Mouse (Mus musculus): ENCODE results near the gene Olfr1364.
A peak's percentile ranks its signal among the peaks of the same experiment; 100 is the strongest.

Olfr1364 gene

DNA sequence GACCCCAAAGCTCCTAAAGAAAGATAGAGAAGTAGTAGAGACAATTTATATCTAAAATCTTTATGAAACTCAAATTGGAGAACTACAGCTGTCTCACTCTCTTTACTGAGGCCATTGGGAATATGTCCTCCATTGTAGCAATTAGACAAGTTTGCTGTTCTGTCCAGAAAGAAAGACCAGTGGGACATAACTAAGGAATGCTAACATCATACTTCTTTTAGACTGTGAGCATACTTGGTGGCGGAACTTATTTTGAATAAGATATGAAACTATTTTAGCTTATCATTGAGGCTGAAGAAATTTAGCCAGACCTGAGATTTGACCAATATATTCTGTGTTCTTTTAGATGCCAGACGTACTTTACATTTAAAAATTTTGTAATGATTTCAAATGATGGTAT, at the start of gene Olfr1364:
TSS of gene Olfr1364 (minus strand) at position 101 of the 400 bp plus-strand sequence.
- no peak for DNase-seq (ENCODE audit: low spot score)

DNA sequence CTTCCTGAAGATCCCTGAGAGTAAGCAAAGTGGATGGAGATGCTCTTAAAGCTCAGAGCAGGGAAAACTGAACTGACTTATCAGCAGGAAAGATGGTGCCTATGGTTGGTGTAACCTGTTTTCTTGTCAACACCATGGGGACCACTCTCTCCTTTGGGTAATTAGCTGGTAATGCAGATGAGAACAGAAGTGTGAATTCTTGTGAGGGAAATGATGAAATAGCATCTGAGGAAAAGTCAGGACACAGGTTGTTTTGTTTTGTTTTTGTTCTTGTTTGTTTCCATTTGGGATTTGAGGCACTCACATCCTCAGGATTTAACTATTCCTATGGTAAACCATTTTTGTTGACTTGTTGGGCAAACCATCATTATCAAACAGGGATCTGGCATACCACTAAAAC, 32.4 kb upstream of the Olfr1364 start, which contains the start of gene Olfr1362:
TSS of gene Olfr1362 (minus strand) at position 101 of the 400 bp plus-strand sequence.
- DNase-seq (ENCODE audit: low spot score): no peak

DNA sequence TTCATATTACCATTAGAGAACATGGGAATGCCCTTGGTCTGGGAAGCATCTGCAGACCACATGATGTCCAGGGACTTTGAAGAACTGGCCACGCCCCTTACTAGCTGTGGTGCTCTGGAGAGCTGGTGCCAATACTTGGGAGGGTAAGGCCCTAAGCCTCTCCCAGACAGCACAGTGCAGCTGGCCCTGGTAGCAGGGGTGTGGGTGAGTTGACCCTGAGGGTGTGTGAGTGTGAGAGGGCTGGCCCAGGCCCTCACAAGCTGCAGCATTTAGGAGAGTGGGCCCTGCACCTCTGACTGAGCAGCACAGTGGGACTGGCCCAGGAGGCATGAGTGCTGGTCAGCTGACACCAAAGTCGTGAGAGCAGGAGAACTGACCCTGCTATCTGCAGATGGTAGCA, 10.1 kb upstream of the Olfr1364 start:
- no peak for DNase-seq (ENCODE audit: low spot score)

DNA sequence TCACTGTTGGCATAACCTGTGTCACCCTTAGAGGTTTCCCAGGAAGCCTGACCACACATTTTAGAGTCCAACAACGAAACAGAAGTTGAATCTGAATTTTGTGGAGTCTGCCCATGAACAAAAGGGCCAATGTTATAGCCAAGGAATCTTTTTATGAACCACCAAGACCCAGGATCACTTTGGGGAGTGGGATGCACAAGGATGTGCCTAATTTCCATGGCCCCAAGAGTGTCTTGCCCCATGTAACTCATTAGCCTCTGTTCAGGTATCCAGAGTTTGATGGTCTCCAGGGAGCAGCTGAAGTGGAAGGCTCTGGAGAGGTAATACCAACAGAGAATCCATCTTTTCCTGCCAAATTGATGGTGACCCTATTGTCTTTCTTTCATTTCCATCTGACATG, 21.8 kb downstream of the Olfr1364 start, which contains the start of gene Olfr1535:
TSS of gene Olfr1535 (minus strand) at position 101 of the 400 bp plus-strand sequence.
- no peak for DNase-seq (ENCODE audit: low spot score)

DNA sequence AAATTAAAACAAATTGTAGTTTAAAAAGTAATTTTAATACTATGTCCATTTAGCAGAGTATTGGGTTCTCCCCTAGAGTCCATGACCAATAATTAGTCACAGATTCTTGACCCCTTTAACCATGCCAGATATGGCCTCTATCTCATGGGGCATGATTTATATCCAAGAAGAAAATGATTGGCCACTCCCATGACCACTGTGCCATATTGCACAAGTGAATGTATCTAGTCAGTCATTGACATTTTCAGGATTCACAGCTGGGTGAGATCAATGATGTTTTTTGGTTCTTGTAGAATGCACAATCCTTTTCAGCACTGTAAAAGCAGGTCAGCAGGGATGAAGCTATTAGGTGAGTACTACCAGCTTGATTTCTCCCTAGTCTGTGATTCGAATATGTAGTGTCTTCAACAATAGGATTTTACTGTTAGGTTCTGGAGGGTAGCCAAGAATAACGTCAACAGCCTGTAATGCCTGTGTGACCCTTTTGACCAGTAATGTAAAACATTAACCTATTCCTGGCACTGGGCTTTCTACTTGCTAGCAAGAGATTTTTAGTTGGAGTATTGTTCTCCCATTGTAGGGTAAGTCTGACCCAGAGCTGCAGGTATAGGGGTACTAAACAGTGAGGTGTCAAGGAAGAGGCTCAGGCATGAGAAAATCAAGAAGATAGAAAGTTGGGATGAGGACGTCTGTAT, 31.0 kb downstream of the Olfr1364 start:
- no peak for DNase-seq (ENCODE audit: low spot score)

DNA sequence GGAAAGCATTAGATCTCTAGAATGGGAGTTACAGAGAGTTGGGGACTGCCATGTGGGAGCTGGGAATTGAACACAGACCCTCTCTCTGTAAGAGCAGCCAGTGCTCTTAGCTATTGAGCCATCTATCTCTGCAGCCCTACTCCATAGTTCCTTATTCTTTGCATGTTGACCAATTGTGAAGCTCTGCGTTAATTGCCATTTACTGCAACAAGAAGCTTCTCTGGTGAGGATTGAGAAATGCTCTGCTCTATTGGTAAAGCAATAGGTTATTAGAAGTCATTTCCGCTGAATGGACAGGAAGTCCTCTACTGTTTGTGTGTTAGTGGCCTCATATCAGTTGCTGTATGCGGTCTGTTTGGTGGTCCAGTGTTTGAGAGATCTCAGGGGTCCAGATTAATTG, 32.1 kb downstream of the Olfr1364 start:
- DNase-seq (ENCODE audit: low spot score): no peak

DNA sequence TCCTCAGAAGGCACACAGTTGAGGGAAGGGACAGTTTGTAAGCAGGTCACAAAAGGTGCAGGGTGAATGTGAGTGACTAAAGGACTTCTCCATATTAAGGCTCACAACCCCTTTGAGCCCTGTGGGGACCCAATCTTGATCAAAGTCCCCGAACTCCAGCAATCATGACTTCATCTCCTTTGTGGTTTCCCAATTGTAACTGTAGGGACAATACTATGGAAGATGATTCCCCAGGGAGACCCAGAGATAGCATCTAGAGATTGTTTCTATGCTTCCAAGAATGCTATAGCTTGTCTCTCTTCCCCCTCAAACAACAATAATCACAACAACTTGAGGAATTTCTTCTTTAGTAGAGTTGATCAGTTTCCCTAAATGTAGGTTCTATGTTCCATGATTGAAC, 38.9 kb downstream of the Olfr1364 start, which contains the start of gene Olfr1366:
TSS of gene Olfr1366 (minus strand) at position 101 of the 400 bp plus-strand sequence.
- DNase-seq (ENCODE audit: low spot score): no peak

DNA sequence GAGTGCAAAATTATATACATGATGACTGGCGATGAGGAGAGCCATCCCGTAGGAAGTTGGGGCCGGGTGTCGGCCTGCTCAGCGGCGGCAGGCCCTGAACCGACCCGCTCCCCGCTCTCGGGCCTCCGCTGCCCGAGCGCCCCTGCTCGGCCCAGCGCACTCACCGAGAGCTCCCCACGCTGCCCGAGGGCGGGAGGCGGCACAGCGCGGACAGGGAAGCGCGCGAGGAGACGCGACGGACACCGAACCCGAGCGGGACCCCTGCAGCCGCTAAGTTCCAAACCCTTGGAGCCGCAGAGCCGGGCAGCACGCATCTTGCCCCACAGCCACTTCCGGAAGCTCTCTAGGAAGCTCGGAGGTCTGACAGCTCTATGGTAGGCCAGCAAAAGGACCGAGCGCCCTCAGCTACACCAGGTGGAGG, 50.8 kb downstream of the Olfr1364 start, which contains the start of gene Zkscan8:
TSS of gene Zkscan8 (minus strand) at position 340 of the 421 bp plus-strand sequence.
- DNase-seq (ENCODE audit: low spot score): peak; percentile 94

DNA sequence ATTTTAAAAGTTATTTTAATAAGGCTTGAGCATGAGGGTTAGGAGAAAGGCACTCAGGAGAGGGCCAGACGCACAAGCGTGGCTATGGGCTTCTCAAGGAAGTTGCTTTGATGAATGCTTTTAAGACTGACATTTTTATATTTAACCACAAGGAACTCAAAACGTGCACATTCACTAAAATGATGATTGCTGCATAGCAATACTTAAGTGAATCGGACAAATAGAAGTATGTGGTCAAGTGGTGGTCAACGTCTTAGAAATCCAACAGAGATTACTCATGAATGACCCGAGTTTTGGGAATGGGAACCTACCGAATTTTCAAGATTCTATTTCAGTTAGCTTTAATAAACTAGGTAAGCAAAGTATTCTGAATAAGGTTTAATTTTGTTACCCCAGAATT, 51.4 kb downstream of the Olfr1364 start:
- no peak for DNase-seq (ENCODE audit: low spot score)
